Mouse (Mus musculus): ENCODE measurements at regions not wholly inside any gene's neighbourhood (a gene's known extent, or its start where the extent isn't known, plus 50 kb on each side); places are given as distances from the start of the nearest gene placed in this dataset.
A peak's percentile ranks its signal among the peaks of the same experiment; 100 is the strongest.

GRCm38 (mm10) chr11:21430021-21430420 lies 59.0 kb upstream of the Ugp2 start:
- Histone ChIP-seq H3K27ac (ENCODE audit: low read depth, low read length) (no peak overlapping the region), H3K27me3 (replicated peaks; ENCODE audit: control insufficient read depth, insufficient read depth, low read length) (no peaks in the 10 kb centered on the region), H3K4me1 (replicated peaks; ENCODE audit: control insufficient read depth, insufficient read depth, low read length) (0 out of 2 replicates have a peak, but pooled peaks cover 7% of the 10 kb centered on the region), H3K4me2 (replicated peaks; ENCODE audit: low read depth) (no peak overlapping the region), H3K9me3 (ENCODE audit: control insufficient read depth) (no peaks in the 10 kb centered on the region), H3K9ac (ENCODE audit: low read depth, low read length) (no peak overlapping the region), H3K36me3 (ENCODE audit: control insufficient read depth, insufficient read depth) (no peaks in the 10 kb centered on the region), H3K4me3 (ENCODE audit: low read depth, low read length) (no peak overlapping the region)
- WGBS, result 52% methylated on average over 1 of the region's 1 CpGs
- TF ChIP-seq CTCF (IDR thresholded peaks at IDR 0.05; ENCODE audit: low read depth), result no peak
- no peak for ATAC-seq

- Histone ChIP-seq H3K36me3 (ENCODE audit: control insufficient read depth, insufficient read depth) (no peaks in the 10 kb centered on the region), H3K9me3 (ENCODE audit: control insufficient read depth) (no peaks in the 10 kb centered on the region), H3K9ac (ENCODE audit: low read depth, low read length) (no peak overlapping the region), H3K4me2 (replicated peaks; ENCODE audit: low read depth) (no peak overlapping the region), H3K27ac (ENCODE audit: low read depth, low read length) (no peak overlapping the region), H3K4me3 (ENCODE audit: low read depth, low read length) (no peak overlapping the region), H3K27me3 (replicated peaks; ENCODE audit: control insufficient read depth, insufficient read depth, low read length) (no peaks in the 10 kb centered on the region), H3K4me1 (replicated peaks; ENCODE audit: control insufficient read depth, insufficient read depth, low read length) (0 out of 2 replicates have a peak, but pooled peaks cover 7% of the 10 kb centered on the region)
- peak; percentile 58 for ATAC-seq
- 70% methylated on average over 6 of the region's 6 CpGs for WGBS
- no peak for TF ChIP-seq CTCF (IDR thresholded peaks at IDR 0.05; ENCODE audit: low read depth)
These were observed 57.7 kb upstream of the Ugp2 start for GRCm38 (mm10) chr11:21428749-21429148.

GRCm38 (mm10) chr11:21428013-21428317 lies 57.0 kb upstream of the Ugp2 start:
- ATAC-seq, result peak; percentile 34
- WGBS, result 27% methylated on average over 3 of the region's 3 CpGs
- H3K9ac ChIP-seq (ENCODE audit: low read depth, low read length), result no peak overlapping the region
- TF ChIP-seq CTCF (IDR thresholded peaks at IDR 0.05; ENCODE audit: low read depth), result no peak
- no peak overlapping the region for H3K4me3 ChIP-seq (ENCODE audit: low read depth, low read length)
- no peak overlapping the region for H3K4me2 ChIP-seq (replicated peaks; ENCODE audit: low read depth)
- no peaks in the 10 kb centered on the region for H3K9me3 ChIP-seq (ENCODE audit: control insufficient read depth)
- 0 out of 2 replicates have a peak, but pooled peaks cover 7% of the 10 kb centered on the region for H3K4me1 ChIP-seq (replicated peaks; ENCODE audit: control insufficient read depth, insufficient read depth, low read length)
- peak overlapping the region; percentile 81 for H3K27ac ChIP-seq (ENCODE audit: low read depth, low read length)
- H3K36me3 ChIP-seq (ENCODE audit: control insufficient read depth, insufficient read depth), result no peaks in the 10 kb centered on the region
- no peaks in the 10 kb centered on the region for H3K27me3 ChIP-seq (replicated peaks; ENCODE audit: control insufficient read depth, insufficient read depth, low read length)

GRCm38 (mm10) chr11:21427291-21428012 lies 56.5 kb upstream of the Ugp2 start:
- TF ChIP-seq CTCF (IDR thresholded peaks at IDR 0.05; ENCODE audit: low read depth), result no peak
- Histone ChIP-seq H3K9ac (ENCODE audit: low read depth, low read length) (no peak overlapping the region), H3K4me1 (replicated peaks; ENCODE audit: control insufficient read depth, insufficient read depth, low read length) (0 out of 2 replicates have a peak, but pooled peaks cover 7% of the 10 kb centered on the region), H3K36me3 (ENCODE audit: control insufficient read depth, insufficient read depth) (no peaks in the 10 kb centered on the region), H3K9me3 (ENCODE audit: control insufficient read depth) (no peaks in the 10 kb centered on the region), H3K27me3 (replicated peaks; ENCODE audit: control insufficient read depth, insufficient read depth, low read length) (no peaks in the 10 kb centered on the region), H3K27ac (ENCODE audit: low read depth, low read length) (peak overlapping the region; percentile 81), H3K4me2 (replicated peaks; ENCODE audit: low read depth) (no peak overlapping the region), H3K4me3 (ENCODE audit: low read depth, low read length) (no peak overlapping the region)
- ATAC-seq, result peak; percentile 80
- WGBS, result 51% methylated on average over 4 of the region's 4 CpGs

GRCm38 (mm10) chr11:21425480-21426101 lies 54.6 kb upstream of the Ugp2 start:
- WGBS, result 83% methylated on average over 6 of the region's 6 CpGs
- ATAC-seq, result no peak
- no peaks in the 10 kb centered on the region for H3K9me3 ChIP-seq (ENCODE audit: control insufficient read depth)

GRCm38 (mm10) chr11:21424345-21424744 lies 53.3 kb upstream of the Ugp2 start:
- no peak overlapping the region for H3K4me2 ChIP-seq (replicated peaks; ENCODE audit: low read depth)
- no peak overlapping the region for H3K4me3 ChIP-seq (ENCODE audit: low read depth, low read length)
- ATAC-seq, result no peak

More at GRCm38 (mm10) chr11:21425480-21426101, 54.6 kb upstream of the Ugp2 start:
- Histone ChIP-seq H3K4me1 (replicated peaks; ENCODE audit: control insufficient read depth, insufficient read depth, low read length) (0 out of 2 replicates have a peak, but pooled peaks cover 7% of the 10 kb centered on the region), H3K9ac (ENCODE audit: low read depth, low read length) (no peak overlapping the region), H3K4me3 (ENCODE audit: low read depth, low read length) (no peak overlapping the region), H3K36me3 (ENCODE audit: control insufficient read depth, insufficient read depth) (no peaks in the 10 kb centered on the region), H3K27ac (ENCODE audit: low read depth, low read length) (no peak overlapping the region), H3K27me3 (replicated peaks; ENCODE audit: control insufficient read depth, insufficient read depth, low read length) (no peaks in the 10 kb centered on the region), H3K4me2 (replicated peaks; ENCODE audit: low read depth) (no peak overlapping the region)
- TF ChIP-seq CTCF (IDR thresholded peaks at IDR 0.05; ENCODE audit: low read depth), result no peak

More at GRCm38 (mm10) chr11:21424345-21424744, 53.3 kb upstream of the Ugp2 start:
- H3K27me3 ChIP-seq (replicated peaks; ENCODE audit: control insufficient read depth, insufficient read depth, low read length), result no peaks in the 10 kb centered on the region
- H3K27ac ChIP-seq (ENCODE audit: low read depth, low read length), result no peak overlapping the region
- TF ChIP-seq CTCF (IDR thresholded peaks at IDR 0.05; ENCODE audit: low read depth), result no peak
- 0 out of 2 replicates have a peak, but pooled peaks cover 7% of the 10 kb centered on the region for H3K4me1 ChIP-seq (replicated peaks; ENCODE audit: control insufficient read depth, insufficient read depth, low read length)
- no peak overlapping the region for H3K9ac ChIP-seq (ENCODE audit: low read depth, low read length)
- H3K9me3 ChIP-seq (ENCODE audit: control insufficient read depth), result no peaks in the 10 kb centered on the region
- no peaks in the 10 kb centered on the region for H3K36me3 ChIP-seq (ENCODE audit: control insufficient read depth, insufficient read depth)
